Mouse (Mus musculus) myocyte (in vitro differentiated cells): ENCODE data around the gene Peli2. TPM values are rescaled to one million over a fixed set of nuclear protein-coding genes. Genes with fewer than 3 reads are reported as not detected.
A peak's percentile ranks its signal among the peaks of the same experiment; 100 is the strongest.

ENCODE experiments used
- H3K27me3 ChIP-seq: one replicate; pipeline ENCODE4 v1.6.1; 2011; ENCODE audit not compliant: control insufficient read depth, insufficient read depth, insufficient read length
- H3K36me3 ChIP-seq: one replicate; pipeline ENCODE4 v1.6.1; 2011; ENCODE audit not compliant: control insufficient read depth, insufficient read depth
- H3K4me2 ChIP-seq: one replicate; pipeline ENCODE4 v1.6.1; 2011; ENCODE audit warnings: low read depth, control low read depth
- H3K4me3 ChIP-seq: one replicate; pipeline ENCODE4 v1.5.1; 2011; ENCODE audit warnings: mild to moderate bottlenecking, control low read depth, moderate library complexity
- H3K79me2 ChIP-seq: one replicate; pipeline ENCODE4 v1.6.1; 2011; ENCODE audit not compliant: control insufficient read depth, insufficient read depth
- H3ac ChIP-seq: one replicate; pipeline ENCODE4 v1.6.1; 2011; ENCODE audit not compliant: control insufficient read depth, insufficient read length
- CEBPB ChIP-seq: IDR thresholded peaks from 2 replicates; pipeline ENCODE4 v1.6.1; 2011; ENCODE audit warnings: mild to moderate bottlenecking, moderate library complexity; ENCODE audit not compliant: poor library complexity, insufficient read depth, severe bottlenecking
- E2F4 ChIP-seq: IDR thresholded peaks from one replicate; pipeline ENCODE4 v1.6.1; 2011; ENCODE audit warnings: mild to moderate bottlenecking, control low read depth, moderate library complexity; ENCODE audit not compliant: insufficient read depth
- MAX ChIP-seq: IDR thresholded peaks from one replicate; pipeline ENCODE4 v1.6.1; 2011; ENCODE audit warnings: low read depth, mild to moderate bottlenecking, control low read depth
- MYOD1 ChIP-seq, 3 experiments: IDR thresholded peaks; one replicate each; pipeline ENCODE4 v1.6.1; 2011; ENCODE audit warnings: control low read depth in 2 of 3, low read depth in 2 of 3, mild to moderate bottlenecking in 2 of 3, moderate library complexity in 1 of 3; ENCODE audit not compliant: insufficient read length in 2 of 3, control insufficient read depth in 1 of 3
- MYOG ChIP-seq, 3 experiments: IDR thresholded peaks; one replicate each; pipeline ENCODE4 v1.6.1; 2011; ENCODE audit warnings: control low read depth in 2 of 3, low read depth in 2 of 3, mild to moderate bottlenecking in 2 of 3; ENCODE audit not compliant: insufficient read length in 2 of 3, control insufficient read depth in 1 of 3, insufficient read depth in 1 of 3
- POLR2A ChIP-seq: IDR thresholded peaks from one replicate; pipeline ENCODE4 v1.6.1; 2011; ENCODE audit warnings: low read depth, mild to moderate bottlenecking, control low read depth, moderate library complexity; ENCODE audit not compliant: insufficient read length
- POLR2AphosphoS2 ChIP-seq: IDR thresholded peaks from one replicate; pipeline ENCODE4 v1.6.1; 2011; ENCODE audit warnings: low read depth, control low read depth; ENCODE audit not compliant: insufficient read length
- REST ChIP-seq: IDR thresholded peaks from one replicate; pipeline ENCODE4 v1.6.1; 2011; ENCODE audit warnings: mild to moderate bottlenecking, control low read depth, moderate library complexity; ENCODE audit not compliant: insufficient read depth, insufficient read length
- SRF ChIP-seq: IDR thresholded peaks from one replicate; pipeline ENCODE4 v1.6.1; 2011; ENCODE audit warnings: low read depth; ENCODE audit not compliant: control insufficient read depth, insufficient read length
- TCF12 ChIP-seq: IDR thresholded peaks from one replicate; pipeline ENCODE4 v1.6.1; 2011; ENCODE audit warnings: mild to moderate bottlenecking, control low read depth; ENCODE audit not compliant: poor library complexity, insufficient read depth, severe bottlenecking
- TCF3 ChIP-seq: IDR thresholded peaks from one replicate; pipeline ENCODE4 v1.6.1; 2011; ENCODE audit warnings: low read depth, control low read depth; ENCODE audit not compliant: insufficient read length
- USF1 ChIP-seq: IDR thresholded peaks from one replicate; pipeline ENCODE4 v1.6.1; 2011; ENCODE audit warnings: low read depth, mild to moderate bottlenecking, control low read depth, moderate library complexity
- polyA plus RNA-seq: library from polyadenylated mRNA; unstranded; fragments of >200 nt; fragmentation: generic; extraction: Trizol; gene quantifications from one replicate; pipeline ENCODE4 v1.2.1, GENCODE M21; 2012; ENCODE audit warnings: missing spikeins

Gene Peli2
- polyA plus RNA-seq, 1 experiment = 15.8 TPM

GRCm38 (mm10) chr14:48246963-48247362 lies 126.3 kb downstream of the Peli2 start:
- TF ChIP-seq TCF3 = no peak
- TF ChIP-seq CEBPB = no peak
- TF ChIP-seq TCF12 = no peak
- no peak for TF ChIP-seq MYOD1 (IDR thresholded peaks at IDR 0.05; ENCODE audit: control insufficient read depth in 1 of 3, insufficient read length in 2 of 3, low read depth in 2 of 3)
- no peak for TF ChIP-seq SRF
- TF ChIP-seq POLR2A = no peak
- TF ChIP-seq REST = no peak
- TF ChIP-seq USF1 = no peak
- no peak for TF ChIP-seq MAX
- no peak for TF ChIP-seq MYOG (IDR thresholded peaks at IDR 0.05; ENCODE audit: control insufficient read depth in 1 of 3, insufficient read depth in 1 of 3, insufficient read length in 2 of 3, low read depth in 2 of 3)
- TF ChIP-seq POLR2AphosphoS2 = no peak
- TF ChIP-seq E2F4 = no peak
- no peak overlapping the region for H3K4me3 ChIP-seq
- no peak overlapping the region for H3K4me2 ChIP-seq
- no peaks in the 10 kb centered on the region for H3K79me2 ChIP-seq
- H3K36me3 ChIP-seq = peaks cover 4% of the 10 kb centered on the region
- H3ac ChIP-seq = no peak overlapping the region
- no peaks in the 10 kb centered on the region for H3K27me3 ChIP-seq

GRCm38 (mm10) chr14:48249459-48249858 lies 128.8 kb downstream of the Peli2 start:
- peak overlapping the region; percentile 26 for H3K4me2 ChIP-seq
- H3K36me3 ChIP-seq = no peaks in the 10 kb centered on the region
- no peaks in the 10 kb centered on the region for H3K27me3 ChIP-seq

GRCm38 (mm10) chr14:48249909-48250308 lies 129.3 kb downstream of the Peli2 start:
- no peak overlapping the region for H3K4me3 ChIP-seq
- no peak for TF ChIP-seq SRF
- no peak for TF ChIP-seq TCF12
- TF ChIP-seq CEBPB = no peak
- TF ChIP-seq USF1 = no peak
- TF ChIP-seq POLR2AphosphoS2 = no peak
- no peak for TF ChIP-seq POLR2A
- no peak for TF ChIP-seq MYOG (IDR thresholded peaks at IDR 0.05; ENCODE audit: control insufficient read depth in 1 of 3, insufficient read depth in 1 of 3, insufficient read length in 2 of 3, low read depth in 2 of 3)
- no peak for TF ChIP-seq MAX
- no peak for TF ChIP-seq REST
- TF ChIP-seq E2F4 = no peak
- TF ChIP-seq TCF3 = no peak
- TF ChIP-seq MYOD1 (IDR thresholded peaks at IDR 0.05; ENCODE audit: control insufficient read depth in 1 of 3, insufficient read length in 2 of 3, low read depth in 2 of 3) = no peak
- no peaks in the 10 kb centered on the region for H3K79me2 ChIP-seq
- H3K36me3 ChIP-seq = no peaks in the 10 kb centered on the region
- no peaks in the 10 kb centered on the region for H3K27me3 ChIP-seq
- no peak overlapping the region for H3ac ChIP-seq
- no peak overlapping the region for H3K4me2 ChIP-seq

More at GRCm38 (mm10) chr14:48249459-48249858, 128.8 kb downstream of the Peli2 start:
- Histone ChIP-seq H3K79me2 (no peaks in the 10 kb centered on the region), H3K4me3 (no peak overlapping the region), H3ac (no peak overlapping the region)
- no peak for TF ChIP-seq MYOG (IDR thresholded peaks at IDR 0.05; ENCODE audit: control insufficient read depth in 1 of 3, insufficient read depth in 1 of 3, insufficient read length in 2 of 3, low read depth in 2 of 3)
- no peak for TF ChIP-seq REST
- no peak for TF ChIP-seq E2F4
- no peak for TF ChIP-seq TCF3
- no peak for TF ChIP-seq MAX
- no peak for TF ChIP-seq POLR2A
- TF ChIP-seq MYOD1 (IDR thresholded peaks at IDR 0.05; ENCODE audit: control insufficient read depth in 1 of 3, insufficient read length in 2 of 3, low read depth in 2 of 3) = no peak
- TF ChIP-seq CEBPB = no peak
- TF ChIP-seq TCF12 = no peak
- TF ChIP-seq SRF = no peak
- no peak for TF ChIP-seq USF1
- no peak for TF ChIP-seq POLR2AphosphoS2

- Histone ChIP-seq H3K4me2 (no peak overlapping the region), H3K79me2 (no peaks in the 10 kb centered on the region), H3K27me3 (no peaks in the 10 kb centered on the region), H3ac (no peak overlapping the region), H3K4me3 (no peak overlapping the region), H3K36me3 (no peaks in the 10 kb centered on the region)
- TF ChIP-seq MAX (no peak), USF1 (no peak), E2F4 (no peak), TCF12 (no peak), SRF (no peak), CEBPB (no peak)
Observed at GRCm38 (mm10) chr14:48251381-48251979, 130.9 kb downstream of the Peli2 start.
